Mouse (Mus musculus): ENCODE results near the gene Eps8. TPM values are rescaled to one million over a fixed set of nuclear protein-coding genes. Genes with fewer than 3 reads are reported as not detected.

Eps8 gene
- polyA plus RNA-seq, 1 experiment from 2014 or later: 45.1 TPM

DNA sequence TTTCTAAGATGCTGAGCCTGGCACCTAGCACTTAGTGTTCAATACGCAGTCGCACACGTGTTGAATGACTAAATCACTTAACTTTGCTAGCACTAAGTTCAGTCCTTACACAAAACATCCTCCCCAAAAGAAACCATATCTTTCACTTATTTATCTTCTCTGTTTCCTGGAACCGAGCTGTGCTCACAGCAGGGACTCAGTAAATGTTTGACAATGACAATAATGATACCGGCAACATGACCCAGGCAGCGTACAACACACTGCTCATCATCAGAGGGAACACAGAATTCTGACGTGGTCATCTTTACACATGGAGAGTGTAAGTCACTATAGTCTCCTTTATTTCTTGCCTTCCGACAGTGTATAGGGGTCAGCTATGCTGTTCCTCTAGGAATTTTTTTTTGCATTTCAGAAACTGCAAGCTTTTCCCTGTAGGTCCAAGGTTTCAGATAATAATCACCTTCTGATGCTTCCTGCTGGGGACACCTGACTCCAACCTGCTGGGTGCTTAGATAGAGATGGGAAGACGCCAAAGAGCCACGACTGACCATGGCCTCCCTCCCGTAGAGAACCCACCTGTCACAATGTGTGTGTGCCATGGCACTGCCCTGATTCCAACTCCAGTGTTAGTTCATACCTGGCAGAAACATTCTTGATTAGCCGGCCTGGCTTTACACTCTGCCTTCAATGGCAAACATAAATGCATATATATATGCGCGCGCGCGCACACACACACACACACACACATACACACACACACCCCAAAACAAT is 46.3 kb downstream of the Eps8 start:
- Histone ChIP-seq H3K4me2 (ENCODE audit: low read length) (no peak overlapping the region), H3K27me3 (ENCODE audit: insufficient read depth, low read length) (no peaks in the 10 kb centered on the region), H3K27ac (no peak overlapping the region), H3K9me3 (replicated peaks; ENCODE audit: low read length) (no peaks in the 10 kb centered on the region), H3K4me3 (replicated peaks; ENCODE audit: low read depth, low read length) (no peak overlapping the region), H3K9ac (ENCODE audit: low read depth, low read length) (no peak overlapping the region), H3K4me1 (replicated peaks; ENCODE audit: insufficient read depth, low read length) (no peaks in the 10 kb centered on the region), H3K36me3 (ENCODE audit: insufficient read depth, low read length) (no peaks in the 10 kb centered on the region)
- DNase-seq (ENCODE audit: low spot score) (no peak), ATAC-seq (replicated peaks; ENCODE audit: low FRiP score, low read depth) (no peak)
- WGBS: 90% methylated on average over 17 of the region's 17 CpGs
- no peak for TF ChIP-seq CTCF (IDR thresholded peaks at IDR 0.05; ENCODE audit: low read depth)

DNA sequence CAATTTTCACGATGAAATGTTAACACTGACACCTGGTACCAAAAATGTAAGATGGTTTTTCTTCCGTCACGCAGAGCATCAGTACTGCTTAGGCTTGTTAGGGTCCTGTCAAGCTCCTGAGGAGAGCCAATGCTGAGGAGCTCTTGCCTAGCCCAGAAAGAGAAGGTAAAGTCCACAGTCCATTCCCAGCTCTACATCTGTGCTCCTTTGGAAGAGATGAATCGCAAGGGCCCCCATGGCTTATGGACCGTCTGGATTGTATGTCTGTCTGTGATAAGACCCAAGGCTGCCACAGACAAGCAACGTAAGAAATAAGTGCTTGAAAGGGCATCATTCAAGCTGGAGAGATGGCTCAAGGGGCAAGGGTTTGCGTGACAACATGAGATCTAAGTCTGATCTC is 48.1 kb downstream of the Eps8 start:
- Histone ChIP-seq H3K27ac (no peak overlapping the region), H3K4me3 (replicated peaks; ENCODE audit: low read depth, low read length) (no peak overlapping the region), H3K4me1 (replicated peaks; ENCODE audit: insufficient read depth, low read length) (no peaks in the 10 kb centered on the region), H3K4me2 (ENCODE audit: low read length) (no peak overlapping the region), H3K27me3 (ENCODE audit: insufficient read depth, low read length) (no peaks in the 10 kb centered on the region), H3K9ac (ENCODE audit: low read depth, low read length) (no peak overlapping the region), H3K9me3 (replicated peaks; ENCODE audit: low read length) (no peaks in the 10 kb centered on the region), H3K36me3 (ENCODE audit: insufficient read depth, low read length) (no peaks in the 10 kb centered on the region)
- WGBS: 89% methylated on average over 7 of the region's 7 CpGs
- no peak for DNase-seq (ENCODE audit: low spot score)
- TF ChIP-seq CTCF (IDR thresholded peaks at IDR 0.05; ENCODE audit: low read depth): no peak
- ATAC-seq (replicated peaks; ENCODE audit: low FRiP score, low read depth): no peak

DNA sequence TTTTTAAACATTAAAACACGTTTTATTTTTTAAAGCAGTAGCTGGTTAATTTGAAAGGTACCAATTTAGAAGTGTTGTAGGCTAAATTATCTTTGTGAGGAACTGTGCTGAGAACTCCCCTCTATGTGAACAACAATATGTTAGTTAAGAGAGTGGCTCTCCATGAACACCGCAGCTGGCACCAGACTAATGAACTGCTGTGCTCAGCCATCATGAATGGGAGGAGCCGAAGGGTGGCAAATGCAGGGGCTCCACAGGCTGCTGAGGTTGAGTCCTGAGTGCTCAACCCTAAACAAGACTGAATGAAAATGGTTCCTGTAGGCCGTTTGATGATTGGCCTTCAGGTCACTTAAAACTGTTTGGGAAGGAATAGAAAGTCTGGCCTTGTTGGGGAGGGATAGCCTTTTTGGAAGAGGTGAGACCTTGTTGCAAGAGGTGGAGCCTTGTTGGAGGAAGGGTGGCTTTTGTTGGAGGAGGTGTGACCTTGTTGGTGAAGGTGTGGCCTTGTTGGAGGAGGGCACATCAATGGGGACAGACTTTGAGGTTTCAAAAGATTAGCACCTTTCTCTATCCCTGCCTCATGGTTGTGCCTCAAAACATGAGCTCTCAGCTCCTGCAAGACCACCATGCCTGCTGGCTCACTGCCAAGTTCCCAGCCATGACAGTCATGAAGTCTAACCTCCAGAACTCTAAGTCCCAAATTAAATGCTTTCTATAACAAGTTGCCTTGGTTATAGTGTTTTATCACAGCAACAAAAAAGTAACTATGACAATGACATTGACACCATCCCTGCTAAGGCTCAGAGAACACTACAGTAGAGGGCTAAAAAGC is 50.0 kb downstream of the Eps8 start:
- ATAC-seq (replicated peaks; ENCODE audit: low FRiP score, low read depth) (no peak), DNase-seq (ENCODE audit: low spot score) (no peak)
- Histone ChIP-seq H3K9me3 (replicated peaks; ENCODE audit: low read length) (no peaks in the 10 kb centered on the region), H3K27me3 (ENCODE audit: insufficient read depth, low read length) (no peaks in the 10 kb centered on the region), H3K4me1 (replicated peaks; ENCODE audit: insufficient read depth, low read length) (no peaks in the 10 kb centered on the region), H3K27ac (no peak overlapping the region), H3K36me3 (ENCODE audit: insufficient read depth, low read length) (no peaks in the 10 kb centered on the region), H3K4me3 (replicated peaks; ENCODE audit: low read depth, low read length) (no peak overlapping the region), H3K4me2 (ENCODE audit: low read length) (no peak overlapping the region), H3K9ac (ENCODE audit: low read depth, low read length) (no peak overlapping the region)
- no peak for TF ChIP-seq CTCF (IDR thresholded peaks at IDR 0.05; ENCODE audit: low read depth)
- 83% methylated on average over 4 of the region's 4 CpGs for WGBS

DNA sequence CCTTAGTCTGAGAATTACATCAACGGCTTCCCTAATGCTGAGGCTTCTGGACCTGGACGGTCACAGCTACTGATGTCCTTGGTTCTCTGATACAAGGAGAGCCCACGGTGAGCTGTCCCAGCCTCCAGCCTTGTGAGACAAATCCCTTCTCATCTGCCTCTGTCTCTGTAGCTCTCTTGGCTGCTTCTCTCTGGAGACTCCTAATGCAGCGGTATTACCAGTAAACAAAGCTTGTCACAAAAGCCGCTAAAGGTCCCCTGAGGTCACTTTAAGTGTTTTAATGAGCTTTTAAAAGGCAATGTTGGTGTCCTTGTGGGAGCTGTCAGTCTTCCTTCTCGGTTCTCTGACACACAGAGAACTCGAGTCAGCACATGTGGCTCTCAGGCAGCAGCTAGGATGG is 56.4 kb downstream of the Eps8 start:
- 40% methylated on average over 7 of the region's 7 CpGs for WGBS
- no peak overlapping the region for H3K4me2 ChIP-seq (ENCODE audit: low read length)
- ATAC-seq (replicated peaks; ENCODE audit: low FRiP score, low read depth): no peak
- no peak for DNase-seq (ENCODE audit: low spot score)
- H3K4me1 ChIP-seq (replicated peaks; ENCODE audit: insufficient read depth, low read length): no peaks in the 10 kb centered on the region
- H3K9me3 ChIP-seq (replicated peaks; ENCODE audit: low read length): no peaks in the 10 kb centered on the region
- TF ChIP-seq CTCF (IDR thresholded peaks at IDR 0.05; ENCODE audit: low read depth): no peak
- no peaks in the 10 kb centered on the region for H3K27me3 ChIP-seq (ENCODE audit: insufficient read depth, low read length)
- no peaks in the 10 kb centered on the region for H3K36me3 ChIP-seq (ENCODE audit: insufficient read depth, low read length)
- H3K9ac ChIP-seq (ENCODE audit: low read depth, low read length): no peak overlapping the region
- no peak overlapping the region for H3K27ac ChIP-seq
- H3K4me3 ChIP-seq (replicated peaks; ENCODE audit: low read depth, low read length): no peak overlapping the region

DNA sequence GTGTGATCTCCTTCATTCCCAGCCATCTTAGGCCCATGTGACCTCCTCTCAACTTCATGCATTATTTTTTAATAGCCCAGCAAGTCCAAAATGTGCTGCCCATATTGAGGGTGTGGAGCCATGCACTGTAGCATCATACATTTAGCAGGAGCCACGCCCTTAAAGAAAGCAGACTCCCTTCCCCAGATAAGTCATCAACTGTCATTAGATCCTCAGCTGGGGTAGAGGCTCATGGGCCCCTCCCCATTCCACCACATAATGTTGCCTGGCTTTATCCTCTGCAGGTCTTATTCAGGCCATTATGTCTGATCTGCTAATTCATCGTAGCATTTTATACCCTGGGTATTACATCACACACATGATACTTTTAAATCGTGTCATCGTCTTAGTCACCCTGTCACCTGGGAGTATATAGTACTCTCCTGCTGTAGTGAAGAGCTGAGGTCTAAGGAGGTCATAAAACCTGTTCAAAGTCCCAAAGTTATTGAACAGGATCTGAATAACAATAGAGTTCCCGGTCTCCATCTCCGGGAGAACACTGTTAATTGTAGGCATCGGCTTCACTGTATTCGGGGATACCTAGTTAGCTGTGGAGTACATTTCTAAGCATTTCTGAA is 57.1 kb downstream of the Eps8 start:
- Histone ChIP-seq H3K9ac (ENCODE audit: low read depth, low read length) (no peak overlapping the region), H3K36me3 (ENCODE audit: insufficient read depth, low read length) (no peaks in the 10 kb centered on the region), H3K27me3 (ENCODE audit: insufficient read depth, low read length) (no peaks in the 10 kb centered on the region), H3K9me3 (replicated peaks; ENCODE audit: low read length) (no peaks in the 10 kb centered on the region), H3K4me1 (replicated peaks; ENCODE audit: insufficient read depth, low read length) (no peaks in the 10 kb centered on the region), H3K4me3 (replicated peaks; ENCODE audit: low read depth, low read length) (no peak overlapping the region), H3K27ac (no peak overlapping the region), H3K4me2 (ENCODE audit: low read length) (no peak overlapping the region)
- no peak for DNase-seq (ENCODE audit: low spot score)
- 86% methylated on average over 8 of the region's 8 CpGs for WGBS
- no peak for ATAC-seq (replicated peaks; ENCODE audit: low FRiP score, low read depth)
- TF ChIP-seq CTCF (IDR thresholded peaks at IDR 0.05; ENCODE audit: low read depth): no peak

DNA sequence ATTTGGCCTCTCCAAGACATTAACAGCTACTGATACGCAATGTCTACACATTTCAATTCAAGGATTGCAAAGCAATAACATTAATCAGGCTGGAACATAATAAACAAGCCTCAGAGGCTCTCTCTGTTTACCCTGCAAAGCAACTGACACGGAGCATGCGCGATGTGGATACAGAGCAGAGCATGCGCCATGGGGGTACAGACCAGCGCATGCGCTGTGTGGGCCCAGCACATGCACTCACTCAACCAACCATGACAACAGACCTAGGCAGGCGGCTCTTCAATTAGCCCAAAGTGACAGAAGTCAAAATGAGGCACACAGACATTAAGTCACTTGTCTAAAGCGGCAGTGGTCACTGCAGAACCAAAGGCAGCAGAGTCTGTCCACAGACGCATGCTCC is 62.1 kb downstream of the Eps8 start:
- Histone ChIP-seq H3K4me1 (replicated peaks; ENCODE audit: insufficient read depth, low read length) (no peaks in the 10 kb centered on the region), H3K9me3 (replicated peaks; ENCODE audit: low read length) (no peaks in the 10 kb centered on the region), H3K4me3 (replicated peaks; ENCODE audit: low read depth, low read length) (no peak overlapping the region), H3K9ac (ENCODE audit: low read depth, low read length) (no peak overlapping the region), H3K4me2 (ENCODE audit: low read length) (no peak overlapping the region), H3K36me3 (ENCODE audit: insufficient read depth, low read length) (no peaks in the 10 kb centered on the region), H3K27ac (no peak overlapping the region), H3K27me3 (ENCODE audit: insufficient read depth, low read length) (no peaks in the 10 kb centered on the region)
- no peak for TF ChIP-seq CTCF (IDR thresholded peaks at IDR 0.05; ENCODE audit: low read depth)
- no peak for ATAC-seq (replicated peaks; ENCODE audit: low FRiP score, low read depth)
- DNase-seq (ENCODE audit: low spot score): no peak
- 78% methylated on average over 10 of the region's 10 CpGs for WGBS
